Mouse (Mus musculus) lung, postnatal 0 days (tissue): ENCODE measurements around the gene Pnmal1.

Experiments used
- CTCF ChIP-seq: IDR thresholded peaks from 2 replicates; pipeline ENCODE4 v1.5.1; 2016; ENCODE audit warnings: antibody characterized with exemption, mild to moderate bottlenecking
- EP300 ChIP-seq: IDR thresholded peaks from 2 replicates; pipeline ENCODE4 v1.6.1; 2016; ENCODE audit warnings: antibody characterized with exemption, mild to moderate bottlenecking, control low read depth

- TF ChIP-seq CTCF (no peak), EP300 (no peak)
These were observed 49.6 kb upstream of the Pnmal1 start for GRCm38 (mm10) chr7:16909909-16910308.
